Mouse (Mus musculus) heart, adult 2 months (tissue): ENCODE measurements around the gene Cubn.

Experiments used
- CTCF ChIP-seq: fragments of 200-600 bp; IDR thresholded peaks from 2 replicates; pipeline ENCODE4 v1.8.1; 2022; ENCODE audit warnings: antibody characterized with exemption, mild to moderate bottlenecking, moderate library complexity
- EP300 ChIP-seq: fragments of 200-500 bp; IDR thresholded peaks from 2 replicates; pipeline ENCODE4 v1.6.1; 2011; ENCODE audit warnings: low read depth, low read length, control low read depth; ENCODE audit not compliant: insufficient read depth

DNA sequence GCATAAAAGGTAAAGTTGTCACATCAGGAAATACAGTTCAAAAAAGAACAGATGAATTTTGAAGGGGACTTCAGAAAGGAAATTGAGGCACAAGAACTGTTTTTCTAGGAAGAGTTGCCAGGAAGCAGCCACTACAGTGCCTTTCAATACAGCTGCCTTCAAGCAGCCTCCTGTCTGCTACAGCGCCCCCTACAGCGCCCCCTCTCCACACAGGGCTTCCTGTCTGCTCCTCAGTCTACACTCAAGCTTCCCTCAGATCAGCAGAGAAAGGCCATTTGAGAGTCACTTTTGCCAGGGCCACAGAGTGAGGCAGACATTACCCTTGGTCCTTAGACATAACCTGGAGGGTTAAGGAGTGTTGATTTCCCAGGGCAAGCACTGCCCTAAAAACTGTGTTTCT, 46.1 kb upstream of the Cubn start:
- TF ChIP-seq CTCF (peak; percentile 40), EP300 (no peak)
